Mouse (Mus musculus) ovary, postnatal 14 days (tissue): ENCODE measurements around the gene Gm4201.
"Not testable (repeated sequence)": the region's sequence is repeated elsewhere in the genome, so short reads cannot be mapped to it uniquely, and the experiment has no call there.

Experiments
- DNase-seq: peaks from one replicate; pipeline ENCODE4 v3.0.0; 2022; ENCODE audit warnings: low spot score

Gm4201 gene

DNA sequence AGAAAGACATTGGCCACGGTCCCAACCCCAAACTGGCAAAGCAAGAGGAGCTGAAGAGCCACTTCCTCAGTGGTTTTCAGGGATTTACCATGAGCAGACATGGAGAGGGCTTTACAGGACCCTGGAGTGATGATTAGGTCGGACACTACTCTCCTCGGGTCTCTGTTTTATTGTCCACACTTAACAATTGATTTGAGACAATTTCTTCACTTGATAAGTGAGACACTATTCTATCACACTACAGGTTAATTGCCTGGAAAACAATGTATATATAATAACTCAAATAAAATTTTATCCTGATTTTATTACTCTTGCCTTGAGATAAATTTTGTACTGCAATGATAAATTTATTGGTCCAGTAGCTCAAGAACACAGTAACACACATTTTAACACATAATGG is at the start of gene Gm4201:
Gene Gm4201, minus strand, starts transcription at position 101 of the 400 bp plus-strand sequence.
- DNase-seq = not testable (repeated sequence)

DNA sequence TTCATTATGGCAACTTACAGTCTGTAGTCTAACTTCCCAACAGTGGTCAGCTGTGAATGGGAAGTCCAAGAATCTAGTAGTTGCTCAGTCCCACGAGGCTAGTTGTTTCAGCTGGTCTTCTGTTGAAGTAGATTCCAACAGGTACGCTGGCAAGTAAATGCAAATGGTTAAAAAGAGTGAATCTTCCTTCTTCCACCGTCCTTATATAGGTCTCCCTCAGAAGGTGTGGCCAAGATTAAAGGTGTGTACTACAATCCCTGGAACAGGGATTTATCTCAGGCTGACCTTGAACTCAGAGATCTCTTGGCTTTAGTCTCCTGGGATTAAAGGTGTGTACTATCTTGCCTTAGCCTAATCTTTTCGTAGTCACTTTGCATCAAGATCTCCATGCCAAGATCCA is 22.9 kb upstream of the Gm4201 start, which contains the start of gene Gm4565:
Gene Gm4565, minus strand, starts transcription at position 101 of the 400 bp plus-strand sequence.
- not testable (repeated sequence) for DNase-seq

DNA sequence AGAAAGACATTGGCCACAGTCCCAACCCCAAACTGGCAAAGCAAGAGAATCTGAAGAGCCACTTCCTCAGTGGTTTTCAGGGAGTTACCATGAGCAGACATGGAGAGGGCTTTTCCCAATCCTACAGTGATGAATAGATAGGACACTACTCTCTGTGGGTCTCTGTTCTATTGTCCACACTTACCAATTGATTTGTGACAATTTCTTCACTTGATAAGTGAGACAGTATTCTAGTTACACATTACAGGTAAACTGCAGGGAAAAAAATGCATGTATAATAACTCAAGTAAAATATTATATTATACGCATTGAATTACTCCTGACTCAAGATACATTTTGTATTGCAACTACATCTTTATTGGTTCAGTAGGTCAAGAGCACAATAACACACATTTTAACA is 30.4 kb downstream of the Gm4201 start, which contains the start of gene Gm8677:
Gene Gm8677, minus strand, starts transcription at position 101 of the 400 bp plus-strand sequence.
- not testable (repeated sequence) for DNase-seq

DNA sequence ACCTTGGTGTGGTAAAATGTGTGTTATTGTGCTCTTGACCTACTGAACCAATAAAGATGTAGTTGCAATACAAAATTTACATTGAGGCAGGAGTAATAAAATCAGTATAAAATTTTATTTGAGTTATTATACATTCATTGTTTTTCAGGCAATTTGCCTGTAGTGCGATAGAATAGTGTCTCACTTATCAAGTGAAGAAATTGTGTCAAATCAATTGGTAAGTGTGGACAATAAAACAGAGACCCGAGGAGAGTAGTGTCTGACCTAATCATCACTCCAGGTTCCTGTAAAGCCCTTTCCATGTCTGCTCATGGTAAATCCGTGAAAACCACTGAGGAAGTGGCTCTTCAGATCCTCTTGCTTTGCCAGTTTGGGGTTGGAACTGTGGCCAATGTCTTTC is 42.5 kb downstream of the Gm4201 start, which contains the start of gene Vmn1r152:
Gene Vmn1r152, plus strand, starts transcription at position 301 of the 400 bp plus-strand sequence.
- not testable (repeated sequence) for DNase-seq
